Mouse (Mus musculus): ENCODE data around the gene Gm4131. TPM values are rescaled to one million over a fixed set of nuclear protein-coding genes. Genes with fewer than 3 reads are reported as not detected.

The Gm4131 gene
- polyA plus RNA-seq, 1 experiment from 2014 or later, result 0.30 TPM

- Histone ChIP-seq H3K4me3 (no peak overlapping the region), H3K27me3 (replicated peaks) (no peaks in the 10 kb centered on the region), H3K9ac (no peak overlapping the region), H3K4me2 (no peak overlapping the region), H3K36me3 (replicated peaks) (no peaks in the 10 kb centered on the region), H3K9me3 (no peaks in the 10 kb centered on the region), H3K27ac (no peak overlapping the region), H3K4me1 (no peaks in the 10 kb centered on the region)
- ATAC-seq (replicated peaks), result no peak
- 74% methylated on average over 1 of the region's 1 CpGs for WGBS
Observed at GRCm38 (mm10) chr14:62541751-62542150, 25.0 kb downstream of the Gm4131 start.

- no peak for ATAC-seq (replicated peaks)
- no peaks in the 10 kb centered on the region for H3K4me1 ChIP-seq
- WGBS, result 70% methylated on average over 3 of the region's 3 CpGs
- no peak overlapping the region for H3K27ac ChIP-seq
- no peaks in the 10 kb centered on the region for H3K27me3 ChIP-seq (replicated peaks)
- H3K4me2 ChIP-seq, result no peak overlapping the region
- no peak overlapping the region for H3K9ac ChIP-seq
- H3K9me3 ChIP-seq, result no peaks in the 10 kb centered on the region
- H3K4me3 ChIP-seq, result no peak overlapping the region
- no peaks in the 10 kb centered on the region for H3K36me3 ChIP-seq (replicated peaks)
Observed at GRCm38 (mm10) chr14:62539834-62540233, 26.9 kb downstream of the Gm4131 start.

GRCm38 (mm10) chr14:62536988-62537387 is 29.7 kb downstream of the Gm4131 start:
- no peaks in the 10 kb centered on the region for H3K9me3 ChIP-seq
- no peak overlapping the region for H3K27ac ChIP-seq
- no peak overlapping the region for H3K9ac ChIP-seq
- H3K4me3 ChIP-seq, result no peak overlapping the region
- ATAC-seq (replicated peaks), result no peak
- H3K27me3 ChIP-seq (replicated peaks), result no peaks in the 10 kb centered on the region
- H3K36me3 ChIP-seq (replicated peaks), result no peaks in the 10 kb centered on the region
- no peaks in the 10 kb centered on the region for H3K4me1 ChIP-seq
- 80% methylated on average over 5 of the region's 5 CpGs for WGBS
- H3K4me2 ChIP-seq, result no peak overlapping the region

GRCm38 (mm10) chr14:62536127-62536526 is 30.6 kb downstream of the Gm4131 start:
- WGBS, result 59% methylated on average over 5 of the region's 5 CpGs

GRCm38 (mm10) chr14:62530951-62531350 is 35.8 kb downstream of the Gm4131 start:
- H3K27ac ChIP-seq, result no peak overlapping the region
- no peak overlapping the region for H3K9ac ChIP-seq
- H3K4me3 ChIP-seq, result no peak overlapping the region
- no peaks in the 10 kb centered on the region for H3K36me3 ChIP-seq (replicated peaks)
- H3K4me1 ChIP-seq, result no peaks in the 10 kb centered on the region
- WGBS, result 78% methylated on average over 2 of the region's 2 CpGs
- no peaks in the 10 kb centered on the region for H3K9me3 ChIP-seq
- no peak overlapping the region for H3K4me2 ChIP-seq
- no peak for ATAC-seq (replicated peaks)
- H3K27me3 ChIP-seq (replicated peaks), result no peaks in the 10 kb centered on the region

More at GRCm38 (mm10) chr14:62536127-62536526, 30.6 kb downstream of the Gm4131 start:
- no peaks in the 10 kb centered on the region for H3K36me3 ChIP-seq (replicated peaks)
- no peak overlapping the region for H3K4me3 ChIP-seq
- H3K9me3 ChIP-seq, result no peaks in the 10 kb centered on the region
- no peak overlapping the region for H3K27ac ChIP-seq
- no peak overlapping the region for H3K4me2 ChIP-seq
- ATAC-seq (replicated peaks), result no peak
- no peaks in the 10 kb centered on the region for H3K4me1 ChIP-seq
- H3K27me3 ChIP-seq (replicated peaks), result no peaks in the 10 kb centered on the region
- no peak overlapping the region for H3K9ac ChIP-seq

GRCm38 (mm10) chr14:62512845-62513244 is 53.9 kb downstream of the Gm4131 start:
- ATAC-seq (replicated peaks), result no peak

GRCm38 (mm10) chr14:62509350-62509749 is 57.4 kb downstream of the Gm4131 start:
- Histone ChIP-seq H3K9me3 (no peaks in the 10 kb centered on the region), H3K4me1 (no peaks in the 10 kb centered on the region), H3K9ac (no peak overlapping the region), H3K4me2 (no peak overlapping the region), H3K27ac (no peak overlapping the region), H3K4me3 (no peak overlapping the region), H3K36me3 (replicated peaks) (no peaks in the 10 kb centered on the region), H3K27me3 (replicated peaks) (no peaks in the 10 kb centered on the region)
- WGBS, result 49% methylated on average over 3 of the region's 3 CpGs
- no peak for ATAC-seq (replicated peaks)

More at GRCm38 (mm10) chr14:62512845-62513244, 53.9 kb downstream of the Gm4131 start:
- Histone ChIP-seq H3K27me3 (replicated peaks) (no peaks in the 10 kb centered on the region), H3K4me1 (no peaks in the 10 kb centered on the region), H3K9ac (no peak overlapping the region), H3K27ac (no peak overlapping the region), H3K4me2 (no peak overlapping the region), H3K36me3 (replicated peaks) (no peaks in the 10 kb centered on the region), H3K9me3 (no peaks in the 10 kb centered on the region), H3K4me3 (no peak overlapping the region)
- 35% methylated on average over 1 of the region's 1 CpGs for WGBS

GRCm38 (mm10) chr14:62506261-62506660 is 60.5 kb downstream of the Gm4131 start:
- H3K9me3 ChIP-seq, result no peaks in the 10 kb centered on the region
- H3K9ac ChIP-seq, result no peak overlapping the region
- ATAC-seq (replicated peaks), result no peak
- H3K27me3 ChIP-seq (replicated peaks), result no peaks in the 10 kb centered on the region
- no peak overlapping the region for H3K27ac ChIP-seq
- no peaks in the 10 kb centered on the region for H3K4me1 ChIP-seq
- H3K36me3 ChIP-seq (replicated peaks), result no peaks in the 10 kb centered on the region
- 79% methylated on average over 3 of the region's 3 CpGs for WGBS
- H3K4me3 ChIP-seq, result no peak overlapping the region
- H3K4me2 ChIP-seq, result no peak overlapping the region

GRCm38 (mm10) chr14:62497391-62497790 is 69.3 kb downstream of the Gm4131 start:
- no peak for ATAC-seq (replicated peaks)

GRCm38 (mm10) chr14:62496501-62496900 is 70.2 kb downstream of the Gm4131 start:
- H3K9me3 ChIP-seq, result no peaks in the 10 kb centered on the region
- H3K27ac ChIP-seq, result no peak overlapping the region
- no peak overlapping the region for H3K4me2 ChIP-seq
- H3K27me3 ChIP-seq (replicated peaks), result no peaks in the 10 kb centered on the region
- H3K9ac ChIP-seq, result no peak overlapping the region
- H3K4me1 ChIP-seq, result peaks cover 3% of the 10 kb centered on the region; the same call in 1 of the 2 replicates
- H3K4me3 ChIP-seq, result no peak overlapping the region
- no peaks in the 10 kb centered on the region for H3K36me3 ChIP-seq (replicated peaks)
- WGBS, result 70% methylated on average over 1 of the region's 1 CpGs
- ATAC-seq (replicated peaks), result no peak

More at GRCm38 (mm10) chr14:62497391-62497790, 69.3 kb downstream of the Gm4131 start:
- H3K27ac ChIP-seq, result no peak overlapping the region
- H3K4me3 ChIP-seq, result no peak overlapping the region
- no peak overlapping the region for H3K9ac ChIP-seq
- no peaks in the 10 kb centered on the region for H3K4me1 ChIP-seq
- no peaks in the 10 kb centered on the region for H3K36me3 ChIP-seq (replicated peaks)
- no peak overlapping the region for H3K4me2 ChIP-seq
- H3K9me3 ChIP-seq, result no peaks in the 10 kb centered on the region
- H3K27me3 ChIP-seq (replicated peaks), result no peaks in the 10 kb centered on the region
- 87% methylated on average over 7 of the region's 7 CpGs for WGBS

GRCm38 (mm10) chr14:62493456-62493855 is 73.3 kb downstream of the Gm4131 start:
- H3K4me3 ChIP-seq, result no peak overlapping the region
- H3K9ac ChIP-seq, result no peak overlapping the region
- H3K9me3 ChIP-seq, result no peaks in the 10 kb centered on the region
- 83% methylated on average over 5 of the region's 5 CpGs for WGBS
- no peak overlapping the region for H3K27ac ChIP-seq
- H3K4me1 ChIP-seq, result peaks cover 3% of the 10 kb centered on the region; the same call in 1 of the 2 replicates
- H3K4me2 ChIP-seq, result no peak overlapping the region
- H3K27me3 ChIP-seq (replicated peaks), result no peaks in the 10 kb centered on the region
- H3K36me3 ChIP-seq (replicated peaks), result no peaks in the 10 kb centered on the region
- ATAC-seq (replicated peaks), result no peak

- Histone ChIP-seq H3K27ac (no peak overlapping the region), H3K9me3 (no peaks in the 10 kb centered on the region), H3K4me1 (peaks cover 3% of the 10 kb centered on the region; the same call in 1 of the 2 replicates), H3K4me3 (no peak overlapping the region), H3K36me3 (replicated peaks) (no peaks in the 10 kb centered on the region), H3K27me3 (replicated peaks) (no peaks in the 10 kb centered on the region), H3K9ac (no peak overlapping the region), H3K4me2 (0 out of 2 replicates have a peak overlapping the region, but pooled peaks have one; percentile 18)
- 33% methylated on average over 16 of the region's 16 CpGs for WGBS
- peak; percentile 90 for ATAC-seq (replicated peaks)
Observed at GRCm38 (mm10) chr14:62492196-62492850, 74.4 kb downstream of the Gm4131 start.

GRCm38 (mm10) chr14:62488270-62488669 is 78.5 kb downstream of the Gm4131 start:
- Histone ChIP-seq H3K4me1 (peaks cover 3% of the 10 kb centered on the region; the same call in 1 of the 2 replicates), H3K36me3 (replicated peaks) (no peaks in the 10 kb centered on the region), H3K4me3 (no peak overlapping the region), H3K9ac (no peak overlapping the region), H3K27ac (no peak overlapping the region), H3K4me2 (no peak overlapping the region), H3K27me3 (replicated peaks) (no peaks in the 10 kb centered on the region), H3K9me3 (no peaks in the 10 kb centered on the region)
- ATAC-seq (replicated peaks), result no peak
- WGBS, result 83% methylated on average over 7 of the region's 7 CpGs
